Mouse (Mus musculus) thymus, adult 2 months (tissue): ENCODE results near the gene Adar. TPM values are rescaled to one million over a fixed set of nuclear protein-coding genes. Genes with fewer than 3 reads are reported as not detected.

Experiments used
- DNase-seq: peaks from one replicate; pipeline ENCODE4 v3.0.0; 2021
- H3K27ac ChIP-seq: fragments of 200-500 bp; 2 replicates; pipeline ENCODE4 v1.5.1; 2012; ENCODE audit warnings: low read length, control low read depth; ENCODE audit not compliant: control insufficient read depth, insufficient read depth
- H3K27me3 ChIP-seq: fragments of 200-500 bp; 2 replicates; pipeline ENCODE4 v1.6.1; 2012; ENCODE audit warnings: mild to moderate bottlenecking, low read length, moderate library complexity, mixed read lengths; ENCODE audit not compliant: control insufficient read depth, insufficient read depth
- H3K36me3 ChIP-seq: fragments of 200-500 bp; 2 replicates; pipeline ENCODE4 v1.6.1; 2012; ENCODE audit warnings: mild to moderate bottlenecking, low read length, moderate library complexity; ENCODE audit not compliant: control insufficient read depth, insufficient read depth
- H3K4me1 ChIP-seq: fragments of 200-500 bp; replicated peaks from 2 replicates; pipeline ENCODE4 v1.6.1; 2012; ENCODE audit warnings: low read length; ENCODE audit not compliant: control insufficient read depth, insufficient read depth
- H3K4me3 ChIP-seq: fragments of 200-500 bp; 2 replicates; pipeline ENCODE4 v1.5.1; 2012; ENCODE audit warnings: mild to moderate bottlenecking, low read length, control low read depth, moderate library complexity; ENCODE audit not compliant: control insufficient read depth, insufficient read depth
- CTCF ChIP-seq: fragments of 200-500 bp; IDR thresholded peaks from 2 replicates; pipeline ENCODE4 v1.5.1; 2012; ENCODE audit warnings: mild to moderate bottlenecking, control low read depth, low read length, moderate library complexity, borderline replicate concordance; ENCODE audit not compliant: control insufficient read depth, poor library complexity, insufficient read depth; ENCODE audit errors: extremely low read depth
- POLR2A ChIP-seq: fragments of 200-500 bp; IDR thresholded peaks from 2 replicates; pipeline ENCODE4 v1.6.1; 2012; ENCODE audit warnings: mild to moderate bottlenecking, low read length, control low read depth, moderate library complexity; ENCODE audit not compliant: control insufficient read depth, poor library complexity, insufficient read depth; ENCODE audit errors: extremely low read depth
- WGBS: fragments of 180-500 bp; shearing (Covaris S2); methylation state at CpG from one replicate; pipeline ENCODE4 v1.1.7; 2018; 5-methylcytosine and 5-hydroxymethylcytosine counted together
- polyA plus RNA-seq: library from polyadenylated mRNA; depleted of rRNA; stranded (reverse); fragments of >200 nt; gene quantifications from 2 replicates; pipeline ENCODE4 v1.2.3, GENCODE M21; 2012

Gene Adar
- polyA plus RNA-seq, 1 experiment: 71.1 TPM

DNA sequence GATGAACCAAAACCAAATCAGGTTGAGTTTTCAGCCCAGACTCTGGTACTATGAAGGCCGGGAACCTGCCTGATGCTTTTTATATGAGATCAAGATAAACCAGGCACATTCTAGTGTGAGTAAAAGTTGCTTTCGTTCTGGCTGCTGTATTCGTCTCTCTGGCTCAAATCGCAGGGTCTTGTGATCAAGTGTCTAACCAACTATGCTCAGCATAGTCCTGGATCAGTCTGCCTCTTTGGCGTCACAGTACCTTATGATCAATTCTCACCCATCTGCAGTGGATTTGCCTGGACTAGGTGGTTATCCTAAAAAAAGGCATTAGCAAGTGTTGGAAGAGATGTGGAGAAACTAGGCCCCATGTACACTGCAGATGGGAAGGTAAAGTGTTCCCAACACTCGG is 10.8 kb upstream of the Adar start:
- no peaks in the 10 kb centered on the region for H3K36me3 ChIP-seq
- WGBS: 90% methylated on average over 6 of the region's 6 CpGs
- no peaks in the 10 kb centered on the region for H3K27me3 ChIP-seq
- no peak overlapping the region for H3K27ac ChIP-seq
- TF ChIP-seq POLR2A: no peak
- TF ChIP-seq CTCF: no peak
- no peak for DNase-seq
- no peaks in the 10 kb centered on the region for H3K4me1 ChIP-seq
- H3K4me3 ChIP-seq: no peak overlapping the region

DNA sequence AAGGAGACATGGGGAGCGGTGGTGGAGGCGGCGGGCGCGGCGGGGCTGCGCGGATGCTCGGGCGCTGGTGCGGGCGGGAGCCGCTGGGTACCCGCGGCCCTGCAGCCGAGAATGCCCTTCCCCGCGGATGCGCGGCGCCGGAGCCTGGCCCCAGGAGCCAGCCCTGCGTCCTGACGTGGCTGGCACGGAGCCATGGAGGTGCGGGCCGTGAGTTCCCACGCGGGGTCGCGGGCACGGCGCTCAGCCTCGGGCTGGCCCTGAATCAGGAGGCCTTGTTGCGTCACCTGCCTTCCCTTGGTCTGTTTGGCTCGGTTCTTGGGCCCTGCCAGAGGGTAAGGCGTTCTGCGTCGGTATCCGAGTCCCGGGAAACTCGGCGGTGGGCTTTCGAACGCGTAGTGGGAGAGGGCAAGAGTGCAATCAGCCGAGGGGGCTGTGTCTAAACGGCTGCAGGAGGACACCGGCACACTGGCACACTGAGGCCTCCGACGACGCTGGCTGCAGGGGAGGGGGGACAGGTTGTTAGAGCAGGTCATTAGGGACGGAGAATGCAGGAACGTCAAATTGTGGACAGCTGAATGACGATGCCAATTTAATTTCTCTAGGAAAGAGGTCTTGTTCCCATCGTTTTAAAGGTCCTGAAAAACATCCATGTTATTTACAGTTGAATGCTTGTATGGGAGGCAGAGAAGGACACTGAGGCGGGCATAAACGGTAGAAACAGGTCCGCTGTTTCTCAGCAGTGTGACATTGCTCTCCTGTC is 565 bp downstream of the Adar start:
- 6% methylated on average over 59 of the region's 59 CpGs for WGBS
- no peaks in the 10 kb centered on the region for H3K36me3 ChIP-seq
- DNase-seq: no peak
- 0 out of 2 replicates have a peak, but pooled peaks have one; percentile 3 for TF ChIP-seq CTCF
- no peak for TF ChIP-seq POLR2A
- peak overlapping the region; percentile 70 for H3K4me3 ChIP-seq
- peaks cover 11% of the 10 kb centered on the region for H3K4me1 ChIP-seq
- H3K27ac ChIP-seq: no peak overlapping the region
- H3K27me3 ChIP-seq: no peaks in the 10 kb centered on the region; the same call in 1 of the 2 replicates

DNA sequence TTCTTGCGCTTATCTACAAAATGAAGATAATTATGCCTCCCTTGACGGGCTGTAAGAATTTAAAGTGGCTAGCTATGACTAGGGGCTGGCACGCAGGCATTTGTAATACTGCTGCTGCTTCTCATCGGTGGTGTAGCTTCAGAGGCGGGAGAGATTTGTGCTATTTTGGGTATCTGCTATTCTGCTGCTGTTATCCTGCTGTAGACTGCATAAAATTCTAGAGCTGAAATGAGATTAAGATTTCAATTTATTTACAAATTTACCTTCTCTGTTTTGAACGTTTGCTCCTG is 1.1 kb downstream of the Adar start:
- Histone ChIP-seq H3K36me3 (no peaks in the 10 kb centered on the region), H3K27ac (no peak overlapping the region), H3K27me3 (no peaks in the 10 kb centered on the region; the same call in 1 of the 2 replicates), H3K4me1 (peaks cover 11% of the 10 kb centered on the region), H3K4me3 (no peak overlapping the region)
- 79% methylated on average over 6 of the region's 6 CpGs for WGBS
- TF ChIP-seq CTCF: no peak
- TF ChIP-seq POLR2A: no peak
- DNase-seq: no peak

DNA sequence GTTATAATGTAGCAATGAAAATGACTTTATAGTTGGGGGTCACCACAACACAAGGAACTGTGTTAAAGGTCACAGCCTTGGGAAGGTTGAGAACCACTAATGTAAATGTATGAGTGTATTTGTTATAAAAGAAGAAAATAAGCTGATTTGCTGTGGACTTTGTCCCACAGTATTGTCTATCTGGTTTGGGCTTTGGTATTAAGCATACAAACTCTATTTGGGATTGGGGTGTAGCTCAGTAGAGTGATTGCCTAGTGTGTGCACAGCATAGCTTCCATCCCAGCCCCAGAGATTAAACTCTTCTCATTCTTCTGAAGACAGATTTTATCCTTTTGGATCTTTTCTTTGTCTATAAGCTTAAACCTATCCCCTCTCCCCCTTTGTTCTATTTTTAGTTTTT is 7.2 kb downstream of the Adar start:
- Histone ChIP-seq H3K4me3 (no peak overlapping the region), H3K36me3 (no peaks in the 10 kb centered on the region), H3K27ac (no peak overlapping the region), H3K4me1 (no peaks in the 10 kb centered on the region), H3K27me3 (no peaks in the 10 kb centered on the region)
- TF ChIP-seq POLR2A (no peak), CTCF (no peak)
- no peak for DNase-seq

DNA sequence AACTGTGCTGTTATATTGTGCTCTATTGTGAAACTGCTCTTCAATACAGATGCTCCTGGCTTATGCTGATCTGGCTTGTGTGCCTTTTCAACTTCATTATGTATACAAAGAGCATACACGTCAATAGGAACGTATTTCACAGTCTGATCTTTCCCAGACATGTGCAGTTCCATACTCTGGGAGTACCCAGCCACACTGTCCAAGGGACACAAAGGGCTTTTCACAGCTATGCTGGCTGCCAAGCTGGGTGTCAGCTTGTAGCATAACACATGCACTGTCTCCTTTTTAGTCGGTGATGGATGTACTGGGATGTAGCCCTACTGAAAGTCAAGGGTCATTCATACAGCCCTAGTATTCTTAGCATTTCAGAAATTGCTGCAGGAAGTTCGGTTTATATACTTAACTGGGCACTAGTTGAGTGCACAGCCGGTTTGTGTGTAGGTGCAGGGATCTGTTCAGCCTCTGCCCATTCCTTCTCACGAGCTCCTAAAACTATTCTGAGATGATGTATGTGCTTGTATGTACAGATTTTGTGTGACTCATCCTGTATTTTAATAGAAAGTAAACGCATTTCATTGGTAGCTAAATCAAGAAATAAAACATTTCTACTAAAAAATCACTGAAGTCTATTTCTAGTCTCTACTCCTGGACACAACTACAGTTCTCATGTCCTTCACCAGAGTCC is 8.7 kb downstream of the Adar start:
- Histone ChIP-seq H3K36me3 (no peaks in the 10 kb centered on the region), H3K27me3 (no peaks in the 10 kb centered on the region), H3K4me1 (no peaks in the 10 kb centered on the region), H3K27ac (no peak overlapping the region), H3K4me3 (no peak overlapping the region)
- 90% methylated on average over 7 of the region's 7 CpGs for WGBS
- DNase-seq: no peak
- TF ChIP-seq CTCF: no peak
- no peak for TF ChIP-seq POLR2A

DNA sequence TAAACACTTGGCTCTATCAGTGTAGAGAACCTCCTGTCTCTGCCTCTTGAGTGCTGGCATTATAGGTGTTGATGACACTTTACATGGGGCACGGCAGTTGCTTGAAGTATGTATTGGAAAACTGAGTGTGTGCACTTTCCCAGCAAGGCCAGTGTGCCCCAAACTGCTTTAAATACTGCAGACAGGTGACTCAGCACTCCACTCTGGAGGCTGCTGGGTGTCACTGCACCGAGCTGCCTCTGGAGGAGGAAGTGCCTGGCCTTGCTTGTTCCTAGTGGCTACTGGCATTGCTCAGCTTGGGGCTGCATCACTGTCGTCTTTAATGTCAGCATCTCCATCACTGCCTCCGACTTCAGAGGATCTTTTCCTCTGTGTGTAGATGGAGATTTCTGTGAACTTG is 12.2 kb downstream of the Adar start:
- Histone ChIP-seq H3K4me1 (peaks cover 3% of the 10 kb centered on the region), H3K36me3 (no peaks in the 10 kb centered on the region), H3K4me3 (no peak overlapping the region), H3K27ac (no peak overlapping the region), H3K27me3 (no peaks in the 10 kb centered on the region)
- TF ChIP-seq CTCF (peak; percentile 78; the same call in 1 of the 2 replicates), POLR2A (no peak)
- 8% methylated on average over 4 of the region's 4 CpGs for WGBS
- peak; percentile 62 for DNase-seq
